Mouse (Mus musculus) CD8-positive naive resting alpha-beta T cell, adult 57 days (primary cell): ENCODE data around the gene Slc46a2. TPM values are rescaled to one million over a fixed set of nuclear protein-coding genes. Genes with fewer than 3 reads are reported as not detected.

Source experiments
- total RNA-seq: library from RNA; stranded (reverse); gene quantifications from one replicate; pipeline ENCODE4 v1.2.4, GENCODE M21; 2023

The Slc46a2 gene
- total RNA-seq: not detected

GRCm38 (mm10) chr4:59914608-59915403 is at the start of gene Slc46a2:
Slc46a2 (minus strand) TSS chr4:59915056.

GRCm38 (mm10) chr4:59963405-59964344 is 48.8 kb upstream of the Slc46a2 start, which contains the start of gene Mup6:
Mup6 (plus strand) TSS chr4:59964294.

DNA sequence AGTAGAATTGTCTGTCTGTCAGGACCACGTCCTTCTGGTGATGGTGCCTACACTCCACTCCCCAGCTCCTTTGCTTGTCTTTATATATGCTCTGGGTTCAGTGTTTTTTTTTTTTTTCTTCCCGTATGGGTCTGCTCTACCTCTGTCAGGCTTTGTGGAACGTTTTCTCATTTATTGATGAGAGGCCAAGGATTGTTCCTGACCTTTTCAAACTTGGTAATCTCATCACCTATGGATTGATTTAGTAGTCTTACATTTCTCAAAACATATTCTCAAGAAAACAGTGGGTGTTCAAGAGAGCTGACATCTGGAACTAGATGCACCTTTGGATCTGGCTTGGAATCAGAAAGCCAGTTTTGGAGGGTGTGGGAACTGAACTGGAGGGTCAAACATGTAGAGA is 45.8 kb upstream of the Slc46a2 start, which contains the start of gene Mup4:
Gene Mup4 (minus strand): TSS at position 101 of the 400 bp plus-strand sequence.

Other genes starting within 250 kb of the Slc46a2 start
- gene Inip, start 113.5 kb downstream of the Slc46a2 start, total RNA-seq: 28.0 TPM
- 25.1 TPM for gene Snx30, start 109.2 kb downstream of the Slc46a2 start, total RNA-seq
- not detected for gene Mup4, start 45.7 kb upstream of the Slc46a2 start, total RNA-seq
- gene Mup6, start 49.2 kb upstream of the Slc46a2 start, total RNA-seq: not detected
- gene Mup7, start 155.4 kb upstream of the Slc46a2 start, total RNA-seq: not detected
- gene Mup2, start 239.2 kb upstream of the Slc46a2 start, total RNA-seq: not detected